Mouse (Mus musculus) right cerebral cortex, postnatal 10 days (tissue): ENCODE results near the gene Ndufs8.

Experiments
- DNase-seq, 2 experiments: peaks; one replicate each; pipeline ENCODE4 v3.0.0; 2021; ENCODE audit warnings: low spot score in 2 of 2

The Ndufs8 gene

GRCm38 (mm10) chr19:3931716-3932115 lies 19.1 kb upstream of the Ndufs8 start:
- DNase-seq = no peak

DNA sequence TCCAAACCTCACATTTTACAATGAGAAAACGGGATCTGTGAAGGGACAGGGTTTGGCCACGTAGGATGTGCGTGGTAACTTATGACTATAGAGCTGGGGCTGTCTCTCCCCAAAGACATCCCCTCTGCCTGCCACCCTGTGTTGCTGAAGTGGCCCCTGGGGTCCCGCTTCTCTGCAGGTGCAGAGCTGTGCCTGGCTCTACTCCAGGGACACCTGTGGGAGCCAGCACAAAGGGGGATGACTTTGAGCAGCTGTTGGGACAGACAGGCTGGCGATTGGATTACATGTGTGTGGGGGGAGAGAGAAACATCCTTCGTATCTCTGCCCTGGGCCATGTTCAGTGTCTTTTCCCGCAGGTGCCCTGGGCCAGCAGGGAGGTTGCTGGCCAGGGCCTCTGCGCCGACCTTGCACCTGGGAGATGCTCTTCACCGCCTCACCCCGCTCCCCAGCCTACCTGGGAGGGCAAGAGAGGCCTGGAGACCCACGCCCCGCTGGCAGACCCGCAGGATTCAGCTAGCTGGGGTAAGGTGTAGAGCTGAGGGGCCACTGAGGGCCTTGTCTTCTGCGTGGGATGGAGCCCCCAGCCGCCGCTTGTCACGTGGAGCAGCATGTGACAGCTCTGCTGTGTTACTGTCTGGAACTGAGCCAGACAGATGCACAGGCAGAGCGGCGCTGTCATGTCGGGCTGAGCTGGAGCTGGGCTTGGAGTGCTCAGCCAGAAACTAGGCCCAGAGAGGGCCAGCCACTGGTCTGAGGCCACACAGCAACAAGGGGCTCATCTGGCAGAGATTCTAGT lies 17.9 kb upstream of the Ndufs8 start:
- no peak for DNase-seq

DNA sequence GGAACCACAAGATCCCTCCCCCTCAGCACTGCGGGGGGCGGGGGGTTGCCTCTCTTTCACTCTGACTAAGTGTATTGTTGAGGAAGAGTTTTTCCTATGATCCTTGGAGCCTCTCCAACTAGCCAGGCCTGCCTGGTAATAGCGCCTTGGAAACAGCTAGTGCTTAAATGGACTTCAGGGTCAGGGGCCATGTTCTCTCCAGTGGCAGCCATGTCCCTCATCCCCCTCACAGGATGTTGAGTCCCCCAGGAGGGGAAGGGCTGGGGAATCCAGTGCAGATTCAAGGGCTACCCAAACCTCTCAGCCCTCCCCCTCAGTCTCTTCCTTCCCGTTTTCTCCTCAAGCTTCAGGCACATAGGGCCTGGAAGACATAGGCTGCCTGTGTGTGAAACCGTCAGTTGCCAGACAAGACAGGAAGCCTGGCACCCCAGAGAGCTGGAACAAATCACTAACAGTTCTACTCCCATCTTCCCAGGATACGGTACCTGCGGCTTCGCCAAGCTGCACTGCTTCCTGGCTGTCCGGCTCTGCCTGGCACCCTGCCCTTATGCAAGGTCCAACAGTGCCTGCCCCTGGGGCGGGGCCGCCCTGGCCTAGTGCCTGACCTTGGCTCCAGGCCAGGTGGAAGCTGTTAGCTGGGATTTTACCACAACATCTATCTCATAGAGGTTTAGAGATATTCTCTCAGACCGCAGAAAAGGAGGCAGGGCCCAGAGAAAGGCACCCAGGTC lies 16.8 kb upstream of the Ndufs8 start, which contains the start of gene Aldh3b1:
Aldh3b1 (minus strand) TSS at position 598 of the 731 bp plus-strand sequence.
- peak; percentile 80 to 82 for DNase-seq

GRCm38 (mm10) chr19:3928779-3929178 lies 16.2 kb upstream of the Ndufs8 start:
- DNase-seq = no peak

DNA sequence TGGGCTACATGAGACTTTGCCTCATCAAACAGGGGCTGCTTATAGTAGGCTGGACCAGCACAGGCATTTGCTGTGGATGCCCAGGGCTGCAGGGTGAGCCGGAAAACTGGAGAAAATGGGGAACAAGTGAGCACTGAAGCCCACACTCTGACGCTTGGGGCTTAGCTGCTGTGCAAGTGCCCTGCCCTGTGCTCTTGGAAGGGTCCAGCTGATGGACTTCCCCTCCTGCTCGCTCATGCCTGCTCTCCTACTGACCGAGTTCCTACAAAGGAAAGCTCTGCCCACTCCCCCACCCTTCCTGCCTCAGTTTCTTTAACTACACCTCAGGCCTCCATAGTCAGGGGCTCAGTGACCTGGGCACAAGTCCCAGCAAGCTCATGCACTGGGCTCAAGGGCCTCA lies 15.4 kb upstream of the Ndufs8 start:
- no peak for DNase-seq

DNA sequence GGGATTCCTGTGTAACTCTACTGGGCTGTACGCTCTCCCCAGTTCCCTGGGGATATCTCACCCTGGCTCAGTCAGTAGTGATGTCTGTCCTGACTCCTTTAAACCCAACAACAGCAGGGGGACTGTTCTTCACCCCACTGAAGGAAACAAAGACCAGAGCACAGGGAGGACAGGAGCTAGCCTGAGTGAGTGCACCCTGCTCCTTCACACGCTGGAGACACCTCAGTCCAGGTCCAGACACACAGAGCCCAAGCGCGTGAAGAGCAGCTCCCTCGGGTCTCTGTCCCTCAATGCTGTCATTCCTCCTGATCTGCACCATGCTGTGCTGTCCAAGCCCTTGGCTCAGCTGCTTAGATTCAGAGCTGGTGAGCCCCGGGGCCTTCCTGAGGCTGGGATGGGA lies 14.1 kb upstream of the Ndufs8 start:
- DNase-seq = no peak

- no peak for DNase-seq
These were observed 13.7 kb upstream of the Ndufs8 start for GRCm38 (mm10) chr19:3926279-3926678.

GRCm38 (mm10) chr19:3925859-3926258 lies 13.3 kb upstream of the Ndufs8 start:
- no peak for DNase-seq

DNA sequence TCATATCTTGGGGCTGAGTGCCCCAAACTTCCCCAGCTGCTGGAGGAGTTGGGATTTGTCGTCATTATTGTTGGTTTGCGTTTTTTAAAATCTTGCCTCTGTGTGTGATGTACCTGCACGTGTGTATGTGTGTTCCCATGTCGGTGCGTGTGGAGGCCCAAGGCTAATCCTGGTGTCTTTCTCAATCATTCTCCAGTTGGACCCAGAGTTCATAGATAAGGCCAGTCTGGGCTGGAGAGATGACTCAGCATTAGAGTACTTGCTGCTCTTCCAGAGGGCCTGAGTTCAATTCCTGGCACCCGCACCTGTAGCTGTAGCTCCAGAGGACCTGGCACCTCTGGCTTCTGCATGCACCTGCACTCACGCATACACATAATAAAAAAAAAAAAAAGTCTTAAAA lies 12.3 kb upstream of the Ndufs8 start:
- no peak for DNase-seq

GRCm38 (mm10) chr19:3924190-3924589 lies 11.6 kb upstream of the Ndufs8 start:
- no peak for DNase-seq

DNA sequence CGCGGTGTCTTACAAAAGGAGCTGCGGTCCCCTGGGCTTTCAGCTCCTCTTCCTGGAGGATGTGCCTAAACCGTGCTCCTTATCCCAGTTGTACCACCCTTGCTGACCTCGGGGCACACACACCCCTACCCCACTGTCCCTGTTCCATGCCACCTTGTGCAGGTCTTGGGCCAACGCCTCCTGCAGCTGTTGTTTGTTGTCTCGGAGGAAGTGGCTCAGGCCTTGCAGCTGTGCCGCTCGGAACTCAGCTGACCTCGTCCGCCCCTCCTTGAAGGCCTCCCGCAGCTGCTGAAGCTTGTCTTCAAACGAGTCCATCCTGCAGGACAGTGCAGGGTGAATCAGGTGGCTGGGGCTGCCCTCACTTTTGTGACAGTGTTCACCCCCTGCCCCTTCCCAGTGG lies 11.0 kb upstream of the Ndufs8 start:
- DNase-seq = no peak

DNA sequence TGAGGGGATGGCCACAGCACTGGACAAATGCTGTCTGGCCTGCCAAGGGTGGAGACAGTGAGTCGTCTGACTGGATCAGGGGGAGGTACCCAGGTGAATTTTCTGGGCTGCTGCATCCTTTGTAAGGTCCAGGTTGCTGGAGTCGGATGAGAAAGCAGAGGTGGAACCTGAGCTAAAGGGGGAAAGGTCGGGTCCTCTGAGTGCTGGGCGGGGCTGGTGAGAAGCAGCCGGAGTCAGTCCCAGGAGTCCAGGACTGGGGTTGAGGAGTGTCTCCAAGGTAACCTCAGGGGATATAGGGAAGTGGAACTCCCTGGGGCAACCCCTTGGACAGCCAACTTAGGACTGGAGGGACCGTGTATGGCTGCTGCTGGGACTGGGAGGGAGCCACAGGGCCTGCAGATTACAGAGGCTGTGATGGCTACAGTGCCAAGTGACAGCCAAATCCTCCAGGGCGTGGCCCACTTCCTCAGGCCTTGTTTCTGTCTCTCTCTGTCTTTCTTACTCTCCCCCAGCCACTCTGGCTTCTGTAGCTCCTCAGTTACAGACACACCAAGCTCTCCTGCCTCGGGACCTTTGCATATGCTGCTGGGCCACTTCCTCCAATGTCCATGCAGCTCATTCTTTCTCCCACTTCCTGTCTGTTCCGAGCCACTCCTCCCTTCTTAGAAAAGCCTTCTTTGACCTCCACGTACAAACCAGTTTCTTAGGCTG lies 10.2 kb upstream of the Ndufs8 start:
- DNase-seq = no peak

GRCm38 (mm10) chr19:3919928-3920327 lies 7.4 kb upstream of the Ndufs8 start:
- no peak for DNase-seq

DNA sequence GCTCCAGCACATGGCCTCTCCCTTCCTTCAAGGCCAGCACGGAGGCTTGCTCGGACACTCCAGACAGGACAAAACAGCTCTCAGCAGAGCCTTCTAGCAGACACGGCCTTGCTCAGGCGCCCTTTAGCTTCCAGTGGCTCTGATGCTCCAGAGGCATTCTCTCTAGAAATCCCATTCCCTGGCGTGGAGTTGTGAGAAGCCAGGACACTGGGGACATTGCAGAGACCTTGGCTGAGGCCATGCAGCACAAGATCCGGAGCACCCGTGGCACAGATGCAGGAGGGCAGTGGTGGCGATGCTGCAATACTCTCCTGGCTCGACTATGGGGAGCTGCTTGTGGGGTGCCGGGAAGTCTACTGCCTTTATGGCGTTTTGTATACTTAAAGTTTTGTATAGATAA lies 4.2 kb upstream of the Ndufs8 start:
- no peak for DNase-seq

- no peak for DNase-seq
These were observed 2.0 kb upstream of the Ndufs8 start for GRCm38 (mm10) chr19:3914535-3914934.

DNA sequence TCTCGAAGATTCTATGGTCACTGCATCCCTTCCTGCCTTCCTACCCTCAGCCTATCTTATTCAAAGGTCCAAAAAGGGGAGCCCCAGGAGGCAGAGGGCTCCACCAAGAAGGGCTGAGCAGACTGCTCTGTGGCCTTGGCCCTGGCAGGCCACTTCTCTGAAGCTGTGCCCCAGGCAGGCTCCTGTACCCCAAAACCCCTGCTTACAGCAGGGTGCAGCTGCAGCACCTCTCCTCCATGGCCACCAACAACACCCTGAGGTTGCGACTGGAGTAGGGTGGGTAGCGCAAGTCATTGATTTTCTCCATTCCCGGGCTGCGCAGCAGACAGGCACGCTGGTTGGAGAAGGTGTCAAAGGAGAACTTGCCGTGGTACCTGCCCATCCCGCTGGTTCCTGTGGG lies 1.1 kb upstream of the Ndufs8 start:
- DNase-seq = no peak

GRCm38 (mm10) chr19:3910206-3910605 lies 2.4 kb downstream of the Ndufs8 start:
- DNase-seq = no peak

GRCm38 (mm10) chr19:3907876-3908660 lies 4.5 kb downstream of the Ndufs8 start:
- DNase-seq = no peak

GRCm38 (mm10) chr19:3906795-3907786 lies 5.5 kb downstream of the Ndufs8 start, which contains the start of gene Tcirg1:
TSS of gene Tcirg1 (minus strand) at chr19:3907133.
- DNase-seq = peak; percentile 74 to 78

DNA sequence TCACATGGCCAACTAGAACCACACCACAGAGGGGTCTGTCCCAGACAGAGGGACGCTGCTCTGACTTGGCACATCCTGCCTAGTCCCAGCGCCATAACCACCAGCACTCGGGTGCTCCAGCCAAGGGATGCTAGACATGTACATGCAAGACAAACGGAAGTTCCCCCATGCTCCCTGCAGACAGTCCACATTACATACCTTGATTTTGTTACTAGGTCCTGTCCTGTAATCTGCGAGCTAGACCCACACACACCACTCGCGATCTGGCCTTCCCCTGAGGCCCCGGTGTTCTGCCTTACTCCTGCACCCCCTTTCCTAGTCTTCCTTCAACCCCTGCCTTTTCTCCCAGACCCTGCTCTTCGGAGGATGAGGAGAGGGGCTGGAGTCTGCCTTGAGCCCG lies 6.2 kb downstream of the Ndufs8 start:
- no peak for DNase-seq
